Mouse (Mus musculus): Measurements from ENCODE around the gene Dexi.

Gene Dexi

GRCm38 (mm10) chr16:10499122-10499521 is 43.7 kb downstream of the Dexi start:
- DNase-seq (ENCODE audit: low read depth, low spot score) = no peak

GRCm38 (mm10) chr16:10498096-10498602 is 44.7 kb downstream of the Dexi start:
- DNase-seq (ENCODE audit: low read depth, low spot score) = no peak

- no peak for DNase-seq (ENCODE audit: low read depth, low spot score)
These were observed 47.0 kb downstream of the Dexi start for GRCm38 (mm10) chr16:10495824-10496298.

GRCm38 (mm10) chr16:10492587-10492986 is 50.3 kb downstream of the Dexi start:
- no peak for DNase-seq (ENCODE audit: low read depth, low spot score)

GRCm38 (mm10) chr16:10491716-10492115 is 51.1 kb downstream of the Dexi start:
- DNase-seq (ENCODE audit: low read depth, low spot score) = no peak

- DNase-seq (ENCODE audit: low read depth, low spot score) = no peak
These were observed 52.2 kb downstream of the Dexi start for GRCm38 (mm10) chr16:10490503-10491150.

GRCm38 (mm10) chr16:10489904-10490457 is 52.9 kb downstream of the Dexi start:
- no peak for DNase-seq (ENCODE audit: low read depth, low spot score)

- no peak for DNase-seq (ENCODE audit: low read depth, low spot score)
These were observed 53.4 kb downstream of the Dexi start for GRCm38 (mm10) chr16:10489483-10489882.

- no peak for DNase-seq (ENCODE audit: low read depth, low spot score)
These were observed 53.9 kb downstream of the Dexi start for GRCm38 (mm10) chr16:10488769-10489481.

- DNase-seq (ENCODE audit: low read depth, low spot score) = no peak
These were observed 54.9 kb downstream of the Dexi start for GRCm38 (mm10) chr16:10487895-10488493.

- no peak for DNase-seq (ENCODE audit: low read depth, low spot score)
These were observed 55.9 kb downstream of the Dexi start for GRCm38 (mm10) chr16:10486993-10487392.

GRCm38 (mm10) chr16:10482343-10482742 is 60.5 kb downstream of the Dexi start:
- DNase-seq (ENCODE audit: low read depth, low spot score) = no peak

GRCm38 (mm10) chr16:10479857-10480256 is 63.0 kb downstream of the Dexi start, which contains the start of gene Ciita:
Gene Ciita, plus strand, starts transcription at chr16:10480059.
- no peak for DNase-seq (ENCODE audit: low read depth, low spot score)

GRCm38 (mm10) chr16:10475919-10476318 is 66.9 kb downstream of the Dexi start:
- no peak for DNase-seq (ENCODE audit: low read depth, low spot score)

GRCm38 (mm10) chr16:10474956-10475355 is 67.9 kb downstream of the Dexi start:
- no peak for DNase-seq (ENCODE audit: low read depth, low spot score)

- no peak for DNase-seq (ENCODE audit: low read depth, low spot score)
These were observed 70.9 kb downstream of the Dexi start for GRCm38 (mm10) chr16:10471950-10472349.

GRCm38 (mm10) chr16:10468201-10468600 is 74.7 kb downstream of the Dexi start:
- no peak for DNase-seq (ENCODE audit: low read depth, low spot score)

GRCm38 (mm10) chr16:10467391-10468107 is 75.3 kb downstream of the Dexi start:
- DNase-seq (ENCODE audit: low read depth, low spot score) = no peak

- DNase-seq (ENCODE audit: low read depth, low spot score) = no peak
These were observed 77.7 kb downstream of the Dexi start for GRCm38 (mm10) chr16:10465011-10465681.

- DNase-seq (ENCODE audit: low read depth, low spot score) = no peak
These were observed 81.7 kb downstream of the Dexi start for GRCm38 (mm10) chr16:10461178-10461577.

- no peak for DNase-seq (ENCODE audit: low read depth, low spot score)
These were observed 82.7 kb downstream of the Dexi start for GRCm38 (mm10) chr16:10460188-10460587.

All from brain, embryonic 18.5 days (tissue).